Mouse (Mus musculus): Measurements from ENCODE around the gene Kdelr2. TPM values are rescaled to one million over a fixed set of nuclear protein-coding genes. Genes with fewer than 3 reads are reported as not detected.
A peak's percentile ranks its signal among the peaks of the same experiment; 100 is the strongest.
"Not testable (repeated sequence)": the region's sequence is repeated elsewhere in the genome, so short reads cannot be mapped to it uniquely, and the experiment has no call there.

The Kdelr2 gene
- polyA plus RNA-seq, 1 experiment from 2014 or later, result 203 TPM

- Histone ChIP-seq H3K27me3 (ENCODE audit: low read depth, poor library complexity, severe bottlenecking) (peaks cover 92% of the 10 kb centered on the region), H3K27ac (replicated peaks) (no peak overlapping the region), H3K4me3 (no peak overlapping the region), H3K9me3 (replicated peaks) (no peaks in the 10 kb centered on the region), H3K36me3 (no peaks in the 10 kb centered on the region), H3K4me1 (peaks cover 18% of the 10 kb centered on the region)
- WGBS, result 56% methylated on average over 4 of the region's 4 CpGs
- DNase-seq (ENCODE audit: low spot score), result no peak
Measured at GRCm38 (mm10) chr5:143371146-143371510, 32.5 kb upstream of the Kdelr2 start.

GRCm38 (mm10) chr5:143372818-143373217 is 30.8 kb upstream of the Kdelr2 start:
- Histone ChIP-seq H3K9me3 (replicated peaks) (no peaks in the 10 kb centered on the region), H3K27me3 (ENCODE audit: low read depth, poor library complexity, severe bottlenecking) (peaks cover 81% of the 10 kb centered on the region), H3K4me3 (peak overlapping the region; percentile 46), H3K4me1 (peaks cover 18% of the 10 kb centered on the region), H3K27ac (replicated peaks) (no peak overlapping the region), H3K36me3 (no peaks in the 10 kb centered on the region)
- 2% methylated on average over 35 of the region's 35 CpGs for WGBS
- peak; percentile 32 for DNase-seq (ENCODE audit: low spot score)

GRCm38 (mm10) chr5:143375242-143375641 is 28.4 kb upstream of the Kdelr2 start:
- H3K27ac ChIP-seq (replicated peaks), result no peak overlapping the region
- WGBS, result 9% methylated on average over 21 of the region's 21 CpGs
- H3K4me1 ChIP-seq, result peaks cover 10% of the 10 kb centered on the region
- DNase-seq (ENCODE audit: low spot score), result peak; percentile 75
- peaks cover 57% of the 10 kb centered on the region for H3K27me3 ChIP-seq (ENCODE audit: low read depth, poor library complexity, severe bottlenecking)
- no peaks in the 10 kb centered on the region for H3K36me3 ChIP-seq
- H3K4me3 ChIP-seq, result peak overlapping the region; percentile 33; the same call in 1 of the 2 replicates
- H3K9me3 ChIP-seq (replicated peaks), result no peaks in the 10 kb centered on the region

GRCm38 (mm10) chr5:143376156-143376555 is 27.5 kb upstream of the Kdelr2 start:
- Histone ChIP-seq H3K36me3 (no peaks in the 10 kb centered on the region), H3K4me1 (peaks cover 10% of the 10 kb centered on the region), H3K27me3 (ENCODE audit: low read depth, poor library complexity, severe bottlenecking) (peaks cover 49% of the 10 kb centered on the region), H3K4me3 (no peak overlapping the region), H3K9me3 (replicated peaks) (no peaks in the 10 kb centered on the region), H3K27ac (replicated peaks) (no peak overlapping the region)
- 84% methylated on average over 4 of the region's 4 CpGs for WGBS
- no peak for DNase-seq (ENCODE audit: low spot score)

GRCm38 (mm10) chr5:143386797-143387621 is 16.6 kb upstream of the Kdelr2 start:
- WGBS, result 10% methylated on average over 39 of the region's 39 CpGs
- Histone ChIP-seq H3K4me1 (peaks cover 12% of the 10 kb centered on the region), H3K4me3 (peak overlapping the region; percentile 52), H3K9me3 (replicated peaks) (no peaks in the 10 kb centered on the region), H3K27ac (replicated peaks) (0 out of 2 replicates have a peak overlapping the region, but pooled peaks have one; percentile 13), H3K27me3 (ENCODE audit: low read depth, poor library complexity, severe bottlenecking) (peaks cover 53% of the 10 kb centered on the region), H3K36me3 (no peaks in the 10 kb centered on the region)
- peak; percentile 36 for DNase-seq (ENCODE audit: low spot score)

GRCm38 (mm10) chr5:143394184-143394583 is 9.5 kb upstream of the Kdelr2 start:
- Histone ChIP-seq H3K36me3 (no peaks in the 10 kb centered on the region), H3K4me1 (no peaks in the 10 kb centered on the region), H3K4me3 (no peak overlapping the region), H3K27me3 (ENCODE audit: low read depth, poor library complexity, severe bottlenecking) (0 out of 2 replicates have a peak, but pooled peaks cover under 1% of the 10 kb centered on the region), H3K27ac (replicated peaks) (no peak overlapping the region), H3K9me3 (replicated peaks) (no peaks in the 10 kb centered on the region; the same call in 1 of the 2 replicates)
- WGBS, result 76% methylated on average over 7 of the region's 7 CpGs
- DNase-seq (ENCODE audit: low spot score), result no peak

GRCm38 (mm10) chr5:143394966-143395365 is 8.7 kb upstream of the Kdelr2 start:
- H3K4me1 ChIP-seq; H3K27ac ChIP-seq (replicated peaks); H3K4me3 ChIP-seq; H3K9me3 ChIP-seq (replicated peaks); DNase-seq (ENCODE audit: low spot score); H3K36me3 ChIP-seq; H3K27me3 ChIP-seq (ENCODE audit: low read depth, poor library complexity, severe bottlenecking): not testable (repeated sequence)
- WGBS, result 89% methylated on average over 2 of the region's 2 CpGs

GRCm38 (mm10) chr5:143395649-143396048 is 8.0 kb upstream of the Kdelr2 start:
- no peak for DNase-seq (ENCODE audit: low spot score)
- H3K36me3 ChIP-seq, result no peaks in the 10 kb centered on the region
- 49% methylated on average over 2 of the region's 2 CpGs for WGBS
- no peak overlapping the region for H3K27ac ChIP-seq (replicated peaks)
- H3K9me3 ChIP-seq (replicated peaks), result no peaks in the 10 kb centered on the region; the same call in 1 of the 2 replicates
- no peaks in the 10 kb centered on the region for H3K4me1 ChIP-seq
- no peak overlapping the region for H3K4me3 ChIP-seq
- H3K27me3 ChIP-seq (ENCODE audit: low read depth, poor library complexity, severe bottlenecking), result no peaks in the 10 kb centered on the region

GRCm38 (mm10) chr5:143400501-143400900 is 3.1 kb upstream of the Kdelr2 start:
- Histone ChIP-seq H3K4me3 (no peak overlapping the region), H3K27me3 (ENCODE audit: low read depth, poor library complexity, severe bottlenecking) (no peaks in the 10 kb centered on the region), H3K9me3 (replicated peaks) (no peaks in the 10 kb centered on the region; the same call in 1 of the 2 replicates), H3K4me1 (peaks cover 25% of the 10 kb centered on the region), H3K27ac (replicated peaks) (no peak overlapping the region), H3K36me3 (peaks cover 4% of the 10 kb centered on the region)
- no peak for DNase-seq (ENCODE audit: low spot score)
- 89% methylated on average over 12 of the region's 12 CpGs for WGBS

GRCm38 (mm10) chr5:143401556-143401955 is 2.1 kb upstream of the Kdelr2 start:
- H3K36me3 ChIP-seq, result peaks cover 15% of the 10 kb centered on the region
- no peaks in the 10 kb centered on the region for H3K9me3 ChIP-seq (replicated peaks)
- H3K4me3 ChIP-seq, result no peak overlapping the region
- H3K27me3 ChIP-seq (ENCODE audit: low read depth, poor library complexity, severe bottlenecking), result no peaks in the 10 kb centered on the region
- WGBS, result 74% methylated on average over 2 of the region's 2 CpGs
- no peak for DNase-seq (ENCODE audit: low spot score)
- no peak overlapping the region for H3K27ac ChIP-seq (replicated peaks)
- peaks cover 29% of the 10 kb centered on the region for H3K4me1 ChIP-seq

GRCm38 (mm10) chr5:143404148-143404930 is 701 bp downstream of the Kdelr2 start:
- DNase-seq (ENCODE audit: low spot score), result no peak
- Histone ChIP-seq H3K36me3 (peaks cover 39% of the 10 kb centered on the region), H3K4me1 (peaks cover 29% of the 10 kb centered on the region), H3K9me3 (replicated peaks) (no peaks in the 10 kb centered on the region), H3K27me3 (ENCODE audit: low read depth, poor library complexity, severe bottlenecking) (no peaks in the 10 kb centered on the region), H3K4me3 (peak overlapping the region; percentile 96), H3K27ac (replicated peaks) (peak overlapping the region; percentile 93)
- WGBS, result 7% methylated on average over 34 of the region's 34 CpGs

- 91% methylated on average over 9 of the region's 9 CpGs for WGBS
- Histone ChIP-seq H3K4me1 (peaks cover 29% of the 10 kb centered on the region), H3K9me3 (replicated peaks) (no peaks in the 10 kb centered on the region), H3K36me3 (peaks cover 47% of the 10 kb centered on the region), H3K27me3 (ENCODE audit: low read depth, poor library complexity, severe bottlenecking) (no peaks in the 10 kb centered on the region), H3K27ac (replicated peaks) (no peak overlapping the region), H3K4me3 (peak overlapping the region; percentile 96)
- no peak for DNase-seq (ENCODE audit: low spot score)
Measured at GRCm38 (mm10) chr5:143405200-143405599, 1.6 kb downstream of the Kdelr2 start.

- DNase-seq (ENCODE audit: low spot score), result no peak
- 95% methylated on average over 9 of the region's 9 CpGs for WGBS
- Histone ChIP-seq H3K4me3 (0 out of 2 replicates have a peak overlapping the region, but pooled peaks have one; percentile 0), H3K9me3 (replicated peaks) (no peaks in the 10 kb centered on the region), H3K4me1 (peaks cover 29% of the 10 kb centered on the region), H3K36me3 (peaks cover 60% of the 10 kb centered on the region), H3K27ac (replicated peaks) (no peak overlapping the region), H3K27me3 (ENCODE audit: low read depth, poor library complexity, severe bottlenecking) (no peaks in the 10 kb centered on the region)
Measured at GRCm38 (mm10) chr5:143406548-143406947, 2.9 kb downstream of the Kdelr2 start.

All from midbrain, embryonic 10.5 days (tissue).